Mouse (Mus musculus) olfactory bulb, adult 2 months (tissue): ENCODE results near the gene Tmem223.

Source experiments
- CTCF ChIP-seq: fragments of 200-500 bp; IDR thresholded peaks from 2 replicates; pipeline ENCODE4 v1.5.1; 2012; ENCODE audit warnings: low read depth, mild to moderate bottlenecking, low read length, moderate library complexity; ENCODE audit not compliant: insufficient read depth
- POLR2A ChIP-seq: fragments of 200-500 bp; IDR thresholded peaks from 2 replicates; pipeline ENCODE4 v1.6.1; 2012; ENCODE audit warnings: mild to moderate bottlenecking, low read depth, low read length, moderate library complexity; ENCODE audit not compliant: insufficient read depth

DNA sequence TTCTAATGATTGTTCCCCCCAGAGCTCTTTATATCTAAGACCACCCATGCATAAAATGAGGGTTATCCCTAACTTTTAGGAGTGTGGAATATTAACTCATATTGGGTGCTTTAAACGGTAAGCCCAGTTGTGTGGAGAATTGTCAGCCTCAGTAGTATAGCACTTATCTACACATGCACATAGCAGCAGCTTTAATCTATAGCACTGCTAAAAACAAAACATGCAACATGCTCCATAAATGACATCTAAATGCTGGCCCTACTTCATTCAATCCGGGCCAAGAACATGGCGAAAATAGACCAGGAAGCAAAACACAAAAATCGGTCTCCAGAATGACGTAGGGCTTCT, 48.3 kb upstream of the Tmem223 start:
- TF ChIP-seq POLR2A (no peak), CTCF (no peak)
